In the genomic region with DNA sequence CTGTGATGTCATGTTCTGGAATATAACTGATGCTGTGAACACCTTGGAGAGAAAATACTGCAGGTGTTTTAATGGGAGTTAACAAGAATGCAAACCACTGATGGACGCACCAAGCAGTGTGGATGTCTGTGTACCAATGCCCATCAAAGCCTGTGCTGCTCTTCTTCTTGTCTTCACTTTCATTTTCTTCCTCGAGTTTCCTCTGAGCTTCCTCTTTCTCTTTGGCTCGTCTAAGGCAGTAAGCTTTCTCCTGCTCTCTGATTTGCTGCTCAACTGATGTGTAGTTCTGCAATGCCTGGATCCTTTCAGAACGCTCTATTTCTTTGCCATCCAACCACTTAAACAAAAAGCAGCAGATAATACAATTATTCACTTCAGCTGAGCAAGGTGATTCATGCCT, we compare ENCODE assay signal across 24 mouse cellular contexts. TPM values are rescaled to one million over a fixed set of nuclear protein-coding genes. Genes with fewer than 3 reads are reported as not detected.
DNase-seq lines count a peak whose midpoint lies in the region; ATAC-seq and TF ChIP-seq lines count a peak whose summit lies in the region.
"Had no signal": no experiment of that assay in that cellular context is flagged by ENCODE, and none has a peak within 500 bp of the region (broad histone marks: within the 10 kb centered on the region; RNA-seq: fewer than 3 reads in every experiment).

No protein-coding gene starts in this region.

- H3K4me1 ChIP-seq in MEL (ENCODE audit: control insufficient read depth in 1 of 2, insufficient read depth in 2 of 2, low read length in 2 of 2) = no peaks in the 10 kb centered on the region
- H3K4me1 ChIP-seq: neural tube, embryonic 12.5 days had no signal

- TF ChIP-seq POLR2A in MEL (IDR thresholded peaks at IDR 0.05; ENCODE audit: control insufficient read depth in 1 of 2, insufficient read depth in 1 of 2, low read depth in 1 of 2, low read length in 2 of 2, poor library complexity in 1 of 2) = no peak
- TF ChIP-seq POLR2A in myocyte (IDR thresholded peaks at IDR 0.05; ENCODE audit: insufficient read length, low read depth) = no peak

- no peaks in the 10 kb centered on the region for H3K36me3 ChIP-seq in MEL (ENCODE audit: control insufficient read depth in 1 of 2, insufficient read depth in 2 of 2, low read length in 2 of 2)
- H3K36me3 ChIP-seq in myocyte (ENCODE audit: control insufficient read depth, insufficient read depth) = no peaks in the 10 kb centered on the region
- H3K36me3 ChIP-seq: neural tube, embryonic 12.5 days had no signal

- peaks cover 0 to 1% of the 10 kb centered on the region in 2 experiments; a peak in 1 of 4 replicates for H3K27me3 ChIP-seq in MEL (ENCODE audit: control insufficient read depth in 1 of 2, insufficient read depth in 2 of 2, low read length in 2 of 2)
- no peaks in the 10 kb centered on the region for H3K27me3 ChIP-seq in myocyte (ENCODE audit: control insufficient read depth, insufficient read depth, insufficient read length)
- H3K27me3 ChIP-seq: neural tube, embryonic 12.5 days had no signal

- H3K9ac ChIP-seq in MEL (ENCODE audit: control insufficient read depth, low read depth, low read length, poor library complexity, severe bottlenecking) = no peak overlapping the region
- H3K9ac ChIP-seq: forebrain, postnatal 0 days; neural tube, embryonic 12.5 days had no signal

- H3K4me3 ChIP-seq in MEL (ENCODE audit: control insufficient read depth in 1 of 2, insufficient read depth in 1 of 2, low read depth in 2 of 2, low read length in 2 of 2) = peak overlapping the region; percentile 20 to 43; a peak in 3 of 4 replicates
- H3K4me3 ChIP-seq in myocyte = no peak overlapping the region
- H3K4me3 ChIP-seq: neural tube, embryonic 12.5 days had no signal

- H3K9me3 ChIP-seq in MEL (replicated peaks; ENCODE audit: insufficient read depth, low read length) = no peaks in the 10 kb centered on the region
- H3K9me3 ChIP-seq: neural tube, embryonic 12.5 days had no signal

- peak overlapping the region; percentile 38 for H3K4me2 ChIP-seq in myocyte (ENCODE audit: low read depth)
- H3K4me2 ChIP-seq: liver, embryonic 11.5 days; neural tube, embryonic 12.5 days had no signal

- DNase-seq in CD4-positive helper T cell, adult 2 months (ENCODE audit: low read depth, low spot score) = peak; percentile 36
- peak; percentile 36 for DNase-seq in MEL (ENCODE audit: low read depth, low spot score)
- DNase-seq in left cerebral cortex, adult 8-10 months (ENCODE audit: low spot score in 2 of 2) = no peak
- DNase-seq in embryo, embryonic 9.5 days (ENCODE audit: extremely low spot score) = no peak
- DNase-seq in yolk sac, embryonic 10.5 days (ENCODE audit: low spot score) = no peak
- DNase-seq: adrenal gland, adult 8-10 months; cerebellum, adult 9-11 months; forebrain, postnatal 0 days; heart, adult 11 months; heart, postnatal 4 days; kidney, adult 11 months; left cerebral cortex, postnatal 4 days; lung, adult 18-20 months; lung, postnatal 14 days; right cerebral cortex, adult 18-20 months; thymus, postnatal 4 days had no signal

- H3K79me2 ChIP-seq in MEL (ENCODE audit: control insufficient read depth, insufficient read depth, low read length, poor library complexity) = no peaks in the 10 kb centered on the region
- no peaks in the 10 kb centered on the region for H3K79me2 ChIP-seq in myocyte (ENCODE audit: control insufficient read depth, insufficient read depth)

- TF ChIP-seq EP300 in MEL (IDR thresholded peaks at IDR 0.05; ENCODE audit: low read depth in 1 of 2, low read length in 2 of 2) = no peak

- peak; percentile 79 for ATAC-seq in granulocyte monocyte progenitor cell, adult 5-6 weeks (replicated peaks; ENCODE audit: poor library complexity, severe bottlenecking)
- ATAC-seq: forebrain, postnatal 0 days; hindbrain, embryonic 16.5 days had no signal

- H3K27ac ChIP-seq in MEL (ENCODE audit: control insufficient read depth, low read depth, low read length) = no peak overlapping the region
- H3K27ac ChIP-seq: kidney, postnatal 0 days; neural tube, embryonic 12.5 days had no signal

- no peak overlapping the region for H3ac ChIP-seq in myocyte (ENCODE audit: control insufficient read depth, insufficient read length)

- TF ChIP-seq CTCF in MEL (IDR thresholded peaks at IDR 0.05 in 2 of 3, conservative IDR thresholded peaks at IDR 0.05 in 1 of 3; ENCODE audit: control insufficient read depth in 1 of 3, insufficient read depth in 1 of 3, low read depth in 2 of 3, low read length in 3 of 3, poor library complexity in 1 of 3, severe bottlenecking in 1 of 3) = no peak

- no peak for TF ChIP-seq RAD21 in MEL (IDR thresholded peaks at IDR 0.05; ENCODE audit: low read depth, low read length)

TF ChIP-seq in MEL, 35 proteins besides CTCF, POLR2A, EP300 and RAD21:
- TF ChIP-seq RCOR1 (IDR thresholded peaks at IDR 0.05; ENCODE audit: low read depth, low read length) = no peak
TF ChIP-seq in MEL: peak in this region for 0.

TF ChIP-seq in myocyte, 11 proteins besides CTCF, POLR2A, EP300 and RAD21:
- TF ChIP-seq POLR2AphosphoS2 (IDR thresholded peaks at IDR 0.05; ENCODE audit: insufficient read length, low read depth) (no peak), REST (IDR thresholded peaks at IDR 0.05; ENCODE audit: insufficient read depth, insufficient read length) (no peak), E2F4 (IDR thresholded peaks at IDR 0.05; ENCODE audit: insufficient read depth) (no peak), USF1 (IDR thresholded peaks at IDR 0.05; ENCODE audit: low read depth) (no peak), MYOG (IDR thresholded peaks at IDR 0.05; ENCODE audit: control insufficient read depth in 1 of 3, insufficient read depth in 1 of 3, insufficient read length in 2 of 3, low read depth in 2 of 3) (no peak), MYOD1 (IDR thresholded peaks at IDR 0.05; ENCODE audit: control insufficient read depth in 1 of 3, insufficient read length in 2 of 3, low read depth in 2 of 3) (no peak), SRF (IDR thresholded peaks at IDR 0.05; ENCODE audit: control insufficient read depth, insufficient read length, low read depth) (no peak), MAX (IDR thresholded peaks at IDR 0.05; ENCODE audit: low read depth) (no peak), CEBPB (IDR thresholded peaks at IDR 0.05; ENCODE audit: insufficient read depth, poor library complexity, severe bottlenecking) (no peak)

RNA-seq across cellular contexts. Expression of gene Lrrc6, which starts 46.8 kb away (rescaled TPM):
- total RNA-seq in MEL (2012; rRNA removed) = not detected in 2 replicates
- polyA plus RNA-seq in MEL (2012; ENCODE audit: insufficient read depth in 1 of 2, insufficient read length in 2 of 2, low read depth in 1 of 2, low replicate concordance in 2 of 2, missing spikeins in 1 of 2) = not detected
- not detected in 2 replicates for total RNA-seq in granulocyte monocyte progenitor cell, adult 5-6 weeks (2014; fragmentation: Nextera tagmentation)
- not detected in 2 replicates for total RNA-seq in granulocyte monocyte progenitor cell, adult 5-6 weeks (2017)
- 0.05 TPM for polyA plus RNA-seq in myocyte (2012; fragmentation: generic; extraction: Trizol)
- total RNA-seq in left cerebral cortex, adult 8-10 months (2022) = 1 to 10 TPM; 5.7 to 9.4 (median 9.0) TPM
- total RNA-seq: gastrocnemius, adult 8-10 months; heart, postnatal 4 days had no signal
- polyA plus RNA-seq: heart, embryonic 14.5 days; liver, embryonic 11.5 days had no signal

Comparison
In these comparisons a context has a peak if more than half of its experiments do, and no peak if none do; other contexts are left out.
1. DNase-seq: peak in CD4-positive helper T cell, adult 2 months (single experiment) and MEL (single experiment); none in left cerebral cortex, adult 8-10 months (0 of 2), embryo, embryonic 9.5 days (single experiment) and yolk sac, embryonic 10.5 days (single experiment).